Mouse (Mus musculus) lung, postnatal 25 days (tissue): ENCODE data around the gene Rc3h2.

Experiments
- DNase-seq: peaks from one replicate; pipeline ENCODE4 v3.0.0; 2022; ENCODE audit warnings: low spot score

The Rc3h2 gene

GRCm38 (mm10) chr2:37422306-37423304 lies at the start of gene Rc3h2:
Gene Rc3h2 (minus strand): TSS chr2:37422903.
- peak; percentile 98 for DNase-seq

- DNase-seq = no peak
Observed at GRCm38 (mm10) chr2:37466266-37466665, 43.6 kb upstream of the Rc3h2 start.

- no peak for DNase-seq
Observed at GRCm38 (mm10) chr2:37460707-37461106, 38.0 kb upstream of the Rc3h2 start.

- no peak for DNase-seq
Observed at GRCm38 (mm10) chr2:37452376-37452760, 29.7 kb upstream of the Rc3h2 start.

DNA sequence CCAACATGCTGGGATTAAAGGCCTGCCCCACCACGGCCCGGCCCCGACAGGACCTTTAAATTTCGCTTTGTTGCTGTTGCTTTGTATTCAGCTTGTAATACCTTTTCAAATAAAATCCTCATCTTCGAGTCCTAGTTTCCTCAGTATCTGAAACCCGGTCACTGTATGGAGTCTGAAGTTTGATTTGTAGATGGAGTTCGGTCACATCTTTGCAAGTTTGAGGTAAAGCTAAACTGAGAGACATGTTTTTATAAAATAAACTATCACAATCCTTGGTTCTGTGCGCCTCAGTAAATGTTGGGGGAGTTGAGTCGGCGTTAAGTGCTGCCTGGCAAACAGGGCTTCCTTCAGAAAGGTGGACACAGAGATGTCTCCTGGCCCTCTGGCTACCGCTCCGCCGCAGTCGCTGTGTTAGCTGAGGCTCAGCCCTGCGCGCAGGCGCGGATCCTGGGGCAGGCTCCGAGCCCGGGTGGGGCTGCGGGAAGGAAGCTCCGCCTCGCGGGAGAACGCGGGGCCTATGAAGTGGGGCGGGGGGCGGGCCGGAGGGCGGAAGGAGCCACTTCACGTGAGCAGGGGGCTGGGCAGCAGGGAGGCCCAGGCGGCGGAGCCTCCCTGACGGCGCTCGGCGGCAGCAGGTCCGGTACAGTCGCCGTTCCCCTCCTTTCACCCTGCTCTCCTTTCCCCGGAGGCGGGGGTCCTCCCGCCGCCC lies 29.1 kb upstream of the Rc3h2 start:
- DNase-seq = peak; percentile 95

DNA sequence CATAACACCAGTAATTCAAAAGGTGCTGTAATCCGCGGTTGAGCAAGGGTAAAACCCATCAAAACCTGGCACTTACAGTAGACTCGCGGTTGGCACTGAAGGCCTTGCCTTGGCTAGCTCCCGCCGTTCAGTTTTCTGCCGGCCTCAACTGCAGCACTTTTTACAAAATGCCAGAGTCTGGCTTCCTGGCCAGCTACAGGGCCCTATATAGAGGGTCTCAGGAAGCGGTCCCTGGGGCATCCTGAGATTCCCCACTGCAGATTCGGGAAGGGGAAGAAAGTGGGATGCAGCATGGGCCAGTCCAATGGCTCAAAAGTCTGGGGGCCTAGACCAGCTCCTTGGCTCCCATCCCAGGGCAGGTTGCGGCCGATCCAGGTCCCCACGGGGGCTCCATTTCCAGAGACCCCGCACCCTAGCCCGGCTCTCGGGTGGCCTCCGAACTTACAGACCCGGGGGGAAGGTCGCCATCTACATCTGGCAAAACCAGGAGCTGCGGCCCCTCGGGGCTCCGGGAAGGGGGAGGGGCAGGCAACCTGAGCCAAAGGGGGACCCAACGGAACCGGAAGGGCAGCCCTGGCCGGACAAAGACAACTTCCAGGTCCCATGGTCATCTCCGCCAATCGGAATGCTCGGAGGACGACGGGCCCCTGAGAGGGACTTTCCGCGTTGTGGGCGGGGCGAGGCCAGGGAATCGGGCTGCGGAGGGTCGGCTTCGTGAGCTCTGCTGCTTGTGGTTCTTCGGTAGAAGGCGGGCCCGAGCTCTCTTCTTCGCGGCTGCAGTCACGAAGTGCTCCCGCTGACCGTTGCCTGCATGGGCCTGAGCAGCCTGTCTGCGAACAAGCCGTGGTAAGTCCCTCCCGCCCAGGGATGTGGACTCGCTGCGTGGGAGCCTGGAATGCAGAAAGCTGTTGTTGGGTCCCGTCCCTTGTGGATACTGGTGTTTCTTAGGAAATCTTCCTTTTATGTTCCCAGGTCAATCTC lies 20.2 kb upstream of the Rc3h2 start, which contains the start of the genes Zbtb26, Zbtb6 and Rabgap1:
TSS of gene Zbtb26 (minus strand) at position 525 of the 981 bp plus-strand sequence.
TSS of gene Zbtb6 (minus strand) at position 561 of the 981 bp plus-strand sequence.
TSS of gene Rabgap1 (plus strand) at position 669 of the 981 bp plus-strand sequence.
- DNase-seq = peak; percentile 96

GRCm38 (mm10) chr2:37431609-37432008 lies 8.9 kb upstream of the Rc3h2 start:
- no peak for DNase-seq

DNA sequence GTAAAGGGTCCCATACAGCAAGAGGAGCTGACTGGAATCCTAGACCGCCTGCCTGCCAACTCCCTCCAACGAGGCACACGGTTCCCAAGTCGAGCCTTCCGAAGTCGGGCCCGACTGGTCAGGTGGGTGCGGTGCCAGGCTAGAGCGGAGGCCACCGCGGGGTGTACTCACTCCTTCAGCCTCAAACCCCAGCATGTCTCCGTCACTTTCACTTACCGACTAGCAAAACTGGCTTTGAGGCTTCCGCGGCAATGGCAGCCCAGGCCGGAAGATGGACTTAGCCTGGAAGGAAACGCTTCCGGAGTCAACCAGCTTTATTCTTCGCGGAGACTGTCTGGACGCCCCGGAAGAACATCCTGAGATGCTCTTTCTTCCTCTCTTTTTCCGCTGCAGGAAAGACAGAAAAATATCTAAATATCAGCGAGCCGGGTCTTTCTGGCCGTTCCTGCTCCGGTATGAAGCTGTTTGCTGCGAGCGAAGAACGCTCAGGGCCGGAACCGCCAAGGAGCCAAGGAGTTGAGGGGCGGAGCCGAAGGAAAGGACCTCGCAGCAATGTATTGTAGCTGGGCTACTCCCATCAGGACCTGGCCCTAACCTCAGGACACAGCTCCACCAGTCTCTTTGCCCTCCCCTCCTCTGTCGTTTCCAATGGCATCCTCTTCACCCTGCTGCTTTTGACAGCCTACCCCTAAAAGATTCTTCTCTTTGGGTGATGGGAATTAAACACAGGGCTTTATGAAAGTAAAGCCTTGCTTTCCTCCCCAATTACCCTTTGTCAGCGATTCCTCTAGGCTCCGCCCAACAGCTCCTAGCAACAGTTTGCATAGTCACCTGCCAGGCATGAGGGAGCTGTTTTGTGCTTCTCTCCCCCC lies 8.1 kb upstream of the Rc3h2 start:
- peak; percentile 91 for DNase-seq

DNA sequence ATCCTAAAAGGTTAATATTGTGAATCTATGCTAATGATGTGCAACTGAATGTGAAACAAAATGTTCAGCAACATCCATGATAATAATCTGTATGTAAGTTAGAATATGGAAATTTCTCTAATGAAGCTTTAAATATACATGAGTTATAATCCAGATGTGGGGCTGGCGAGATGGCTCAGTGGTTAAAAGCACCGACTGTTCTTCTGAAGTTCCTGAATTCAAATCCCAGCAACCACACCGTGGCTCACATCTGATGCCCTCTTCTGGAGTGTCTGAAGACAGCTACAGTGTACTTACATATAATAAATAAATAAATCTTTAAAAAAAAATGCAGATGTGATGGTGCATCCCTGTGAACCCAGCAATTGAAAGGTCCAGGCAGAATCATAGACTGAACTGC lies 968 bp upstream of the Rc3h2 start:
- no peak for DNase-seq

DNA sequence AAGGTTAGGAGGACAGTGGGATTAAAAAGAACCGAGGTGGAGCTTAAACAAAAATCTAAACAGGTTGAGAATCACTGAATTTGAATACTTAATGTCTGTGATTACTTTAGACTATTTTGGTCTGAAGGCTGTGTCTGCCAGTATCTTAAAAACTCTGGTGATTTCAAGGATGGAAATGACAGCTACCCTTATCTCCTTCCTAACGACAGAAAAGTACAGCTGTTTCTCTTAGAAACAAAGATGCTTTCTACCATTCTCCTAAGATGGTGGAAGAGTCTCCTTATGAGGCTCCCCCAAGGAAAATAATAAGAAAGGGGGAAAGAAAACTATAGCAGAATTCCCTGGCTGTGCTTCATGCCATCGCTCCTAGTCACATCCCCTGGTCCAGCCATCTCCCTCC lies 800 bp downstream of the Rc3h2 start:
- no peak for DNase-seq

- no peak for DNase-seq
Observed at GRCm38 (mm10) chr2:37395539-37395938, 27.2 kb downstream of the Rc3h2 start.

DNA sequence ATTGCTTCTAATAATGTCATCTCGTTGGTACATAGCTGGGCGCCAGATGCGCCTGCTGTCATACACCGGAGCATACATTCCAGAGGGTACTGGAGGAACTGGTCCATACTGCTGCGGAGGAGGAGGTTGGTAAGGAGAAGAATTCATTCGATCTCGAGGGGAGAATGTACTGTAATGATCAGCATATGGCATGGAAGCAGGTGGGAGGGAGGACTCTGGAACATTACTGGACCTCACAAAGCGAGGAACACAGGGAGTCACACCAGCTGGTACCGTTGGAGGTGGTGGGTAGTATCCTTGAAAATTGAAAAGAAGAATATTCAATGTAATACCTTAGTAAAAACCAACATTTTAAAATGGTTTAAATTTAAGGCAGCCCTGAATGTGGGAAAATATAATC lies 39.8 kb downstream of the Rc3h2 start:
- DNase-seq = no peak

GRCm38 (mm10) chr2:37380189-37380588 lies 42.5 kb downstream of the Rc3h2 start:
- DNase-seq = peak; percentile 51

GRCm38 (mm10) chr2:37376018-37376417 lies 46.7 kb downstream of the Rc3h2 start:
- DNase-seq = no peak

- DNase-seq = no peak
Observed at GRCm38 (mm10) chr2:37370651-37371050, 52.1 kb downstream of the Rc3h2 start.

- no peak for DNase-seq
Observed at GRCm38 (mm10) chr2:37359908-37360307, 62.8 kb downstream of the Rc3h2 start.

GRCm38 (mm10) chr2:37358633-37359540 lies 63.8 kb downstream of the Rc3h2 start, which contains the start of gene Pdcl:
Gene Pdcl (minus strand): TSS chr2:37359332.
- peak; percentile 95 for DNase-seq

- DNase-seq = no peak
Observed at GRCm38 (mm10) chr2:37355571-37355970, 67.1 kb downstream of the Rc3h2 start.

DNA sequence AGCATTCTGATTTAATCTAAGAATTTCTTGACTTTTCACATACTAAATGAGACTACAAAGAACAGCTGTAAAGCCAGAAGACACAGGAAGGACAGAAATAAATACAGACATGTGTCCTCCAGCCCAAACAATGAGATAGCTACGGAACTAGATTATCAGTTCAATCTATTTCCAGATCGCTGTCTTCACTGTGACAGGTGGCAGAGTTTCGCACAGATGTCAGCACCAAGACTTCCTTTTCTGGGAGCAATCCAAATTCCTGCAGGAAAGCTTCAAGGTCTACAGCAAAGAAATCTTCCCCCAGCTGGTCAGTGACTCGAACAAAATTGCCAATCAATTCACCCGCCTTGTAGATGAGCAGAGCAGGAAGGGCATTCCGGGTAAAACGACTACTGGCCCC lies 71.0 kb downstream of the Rc3h2 start:
- no peak for DNase-seq
